Mouse (Mus musculus) limb, embryonic 12.5 days (tissue): ENCODE measurements around the gene Nlrp14. TPM values are rescaled to one million over a fixed set of nuclear protein-coding genes. Genes with fewer than 3 reads are reported as not detected.
"Not testable (repeated sequence)": the region's sequence is repeated elsewhere in the genome, so short reads cannot be mapped to it uniquely, and the experiment has no call there.

Source experiments
- ATAC-seq: fragments of 200-750 bp; cut with Nextera tagmentation; 2 replicates; pipeline ENCODE4 v1.8.0; 2017; ENCODE audit warnings: low read depth, moderate TSS enrichment; ENCODE audit not compliant: insufficient number of reproducible peaks, insufficient read depth, low FRiP score, low TSS enrichment
- H3K27ac ChIP-seq: fragments of 300-500 bp; sonication (generic); 2 replicates; pipeline ENCODE4 v1.5.1; 2016; ENCODE audit warnings: mild to moderate bottlenecking, moderate library complexity
- H3K27me3 ChIP-seq: fragments of 300-500 bp; sonication (generic); 2 replicates; pipeline ENCODE4 v1.6.1; 2016; ENCODE audit warnings: mild to moderate bottlenecking, moderate library complexity
- H3K36me3 ChIP-seq: fragments of 300-500 bp; sonication (generic); 2 replicates; pipeline ENCODE4 v1.6.1; 2016; ENCODE audit warnings: mild to moderate bottlenecking, moderate library complexity
- H3K4me1 ChIP-seq: fragments of 300-500 bp; sonication (generic); replicated peaks from 2 replicates; pipeline ENCODE4 v1.6.1; 2016
- H3K4me2 ChIP-seq: fragments of 300-500 bp; sonication (generic); 2 replicates; pipeline ENCODE4 v1.6.1; 2016; ENCODE audit warnings: mild to moderate bottlenecking, moderate library complexity
- H3K4me3 ChIP-seq: fragments of 300-500 bp; sonication (generic); replicated peaks from 2 replicates; pipeline ENCODE4 v1.5.1; 2016; ENCODE audit warnings: mild to moderate bottlenecking
- H3K9ac ChIP-seq: fragments of 300-500 bp; sonication (generic); replicated peaks from 2 replicates; pipeline ENCODE4 v1.6.1; 2016; ENCODE audit warnings: mild to moderate bottlenecking, moderate library complexity
- H3K9me3 ChIP-seq: fragments of 300-500 bp; sonication (generic); 2 replicates; pipeline ENCODE4 v1.6.1; 2016; ENCODE audit warnings: mild to moderate bottlenecking, moderate library complexity
- WGBS: fragments of 180-500 bp; shearing (Covaris S2); methylation state at CpG from one replicate; pipeline ENCODE4 v1.1.7; 2016; 5-methylcytosine and 5-hydroxymethylcytosine counted together
- polyA plus RNA-seq: library from polyadenylated mRNA; unstranded; fragments of >200 nt; fragmentation: Nextera tagmentation; extraction: Ambion mirVana; gene quantifications from 2 replicates; pipeline ENCODE4 v1.2.1, GENCODE M21; 2016

The Nlrp14 gene
- polyA plus RNA-seq = not detected in 2 replicates

DNA sequence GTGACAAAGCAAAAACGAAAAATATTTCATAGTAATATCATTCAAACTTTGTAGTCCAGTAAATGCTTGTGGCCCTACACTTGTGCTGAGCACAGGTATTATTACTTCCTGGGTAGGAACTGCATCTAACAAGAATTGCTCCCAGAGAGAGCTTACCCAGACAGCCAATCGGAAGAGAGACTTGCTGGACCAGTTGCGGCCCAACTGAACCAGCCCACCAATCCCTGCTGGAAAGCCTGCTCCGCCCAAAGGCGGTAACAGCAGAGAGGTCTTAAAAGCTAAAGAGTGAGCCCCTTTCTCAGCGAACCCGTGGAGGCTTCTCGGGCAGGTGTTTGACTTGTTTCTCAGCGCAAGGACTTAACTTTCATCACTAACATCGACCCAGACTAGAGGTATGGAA lies at the start of gene Nlrp14:
Gene Nlrp14 (plus strand): TSS at position 301 of the 400 bp plus-strand sequence.
- no peaks in the 10 kb centered on the region for H3K36me3 ChIP-seq
- H3K4me2 ChIP-seq = no peak within 1 kb of the TSS
- H3K4me3 ChIP-seq = no peak within 1 kb of the TSS
- H3K9ac ChIP-seq = no peak within 1 kb of the TSS
- H3K27me3 ChIP-seq = no peaks in the 10 kb centered on the region
- no peaks in the 10 kb centered on the region for H3K4me1 ChIP-seq
- no peaks in the 10 kb centered on the region for H3K9me3 ChIP-seq
- 83% methylated on average over 10 of the region's 10 CpGs for WGBS
- no peak within 1 kb of the TSS for H3K27ac ChIP-seq
- no peak for ATAC-seq

DNA sequence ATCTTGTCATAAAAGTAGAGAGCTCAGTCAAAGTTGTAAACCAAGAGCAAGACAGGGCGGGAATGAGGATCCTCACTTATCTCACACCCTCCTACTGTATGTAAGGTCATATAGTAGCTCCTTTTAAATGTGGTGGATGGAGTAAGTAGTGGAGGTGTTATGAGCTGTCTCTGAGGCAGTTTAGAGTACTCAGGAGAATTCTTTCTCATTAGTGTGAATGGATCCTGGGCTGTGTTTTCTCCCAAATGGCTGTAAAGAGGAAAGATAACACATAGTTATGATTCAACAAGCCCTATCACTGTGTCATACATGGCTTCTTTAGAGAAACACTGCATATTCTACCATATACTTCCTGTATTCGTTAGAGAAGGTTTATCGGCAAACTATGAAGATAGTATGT lies 35.8 kb upstream of the Nlrp14 start, which contains the start of gene Olfr715:
Gene Olfr715 (minus strand): TSS at position 101 of the 400 bp plus-strand sequence.
- not testable (repeated sequence) for H3K4me3 ChIP-seq, H3K9ac ChIP-seq, H3K36me3 ChIP-seq, H3K9me3 ChIP-seq, H3K27ac ChIP-seq, ATAC-seq, H3K27me3 ChIP-seq, H3K4me1 ChIP-seq, H3K4me2 ChIP-seq
- 76% methylated on average over 3 of the region's 3 CpGs for WGBS

DNA sequence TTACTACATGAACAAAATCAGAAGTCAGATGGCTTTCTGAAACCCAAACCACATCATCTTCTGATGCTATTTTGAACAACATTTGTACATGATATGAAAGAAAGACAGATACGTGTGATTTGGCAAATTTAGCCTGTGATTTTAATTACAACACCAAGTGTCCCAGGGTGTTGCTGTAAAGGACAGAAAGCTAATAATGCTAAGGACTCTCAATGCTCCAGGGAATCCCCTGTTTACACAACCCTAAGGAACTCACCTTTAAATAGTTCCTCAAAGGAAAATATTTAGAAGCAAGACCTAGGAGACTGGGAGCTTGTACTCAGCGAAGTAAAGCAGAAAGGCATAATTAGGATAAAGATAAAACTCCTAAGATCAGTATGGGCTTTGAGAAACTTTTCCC lies 28.8 kb upstream of the Nlrp14 start, which contains the start of gene Olfr716:
Gene Olfr716 (plus strand): TSS at position 301 of the 400 bp plus-strand sequence.
- H3K4me2 ChIP-seq = not testable (repeated sequence)

DNA sequence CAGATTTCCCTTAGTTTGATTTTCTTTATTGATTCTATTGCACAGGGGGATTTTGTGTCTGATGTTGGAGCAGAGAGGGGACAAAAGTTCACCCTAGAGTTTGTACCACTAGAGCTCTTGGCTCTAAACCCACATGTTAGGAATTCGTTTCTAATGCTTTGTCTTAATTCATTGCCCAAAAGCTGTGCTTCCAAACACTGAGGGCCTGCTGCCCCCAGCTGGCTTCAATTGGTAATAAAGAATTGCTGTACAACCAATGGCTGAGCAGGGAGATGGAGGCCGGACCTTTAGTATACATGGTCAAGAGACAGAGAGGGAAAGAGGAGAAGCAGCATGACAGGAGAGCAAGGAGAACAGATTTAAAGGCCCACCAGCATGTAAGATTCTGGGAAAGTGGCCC lies 13.6 kb downstream of the Nlrp14 start:
- no peaks in the 10 kb centered on the region for H3K27me3 ChIP-seq
- no peak overlapping the region for H3K4me2 ChIP-seq
- H3K9ac ChIP-seq = no peak overlapping the region
- ATAC-seq = no peak
- no peak overlapping the region for H3K27ac ChIP-seq
- H3K4me1 ChIP-seq = no peaks in the 10 kb centered on the region
- no peaks in the 10 kb centered on the region for H3K36me3 ChIP-seq
- H3K4me3 ChIP-seq = no peak overlapping the region
- WGBS = 44% methylated on average over 2 of the region's 2 CpGs
- no peaks in the 10 kb centered on the region for H3K9me3 ChIP-seq

More for the DNA sequence above, 28.8 kb upstream of the Nlrp14 start, which contains the start of gene Olfr716:
- 68% methylated on average over 2 of the region's 2 CpGs for WGBS
- H3K4me3 ChIP-seq, H3K9ac ChIP-seq, ATAC-seq, H3K4me1 ChIP-seq, H3K27me3 ChIP-seq, H3K27ac ChIP-seq, H3K36me3 ChIP-seq, H3K9me3 ChIP-seq: not testable (repeated sequence)

DNA sequence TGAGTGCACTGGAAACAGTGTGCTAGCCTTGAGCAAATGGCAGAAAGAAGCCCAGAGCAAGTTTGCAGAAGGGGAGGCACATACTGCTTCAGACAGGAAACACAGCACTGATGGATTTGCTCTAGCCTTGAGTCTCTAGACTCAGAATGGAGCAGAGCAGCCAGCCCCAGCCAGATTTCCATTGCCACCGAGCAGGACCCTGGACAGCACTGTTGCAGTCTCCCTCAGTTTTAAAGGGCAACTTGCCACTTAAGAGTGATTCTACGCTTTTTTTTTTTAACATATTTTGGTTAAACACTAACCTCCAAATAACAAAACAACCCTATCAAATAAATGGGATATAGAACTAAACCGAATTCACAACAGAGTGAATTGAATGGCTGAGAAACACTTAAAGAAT lies 35.0 kb downstream of the Nlrp14 start:
- H3K27me3 ChIP-seq = no peaks in the 10 kb centered on the region
- H3K9ac ChIP-seq = no peak overlapping the region
- ATAC-seq = no peak
- H3K4me1 ChIP-seq = no peaks in the 10 kb centered on the region
- H3K27ac ChIP-seq = no peak overlapping the region
- no peaks in the 10 kb centered on the region for H3K36me3 ChIP-seq
- H3K9me3 ChIP-seq = no peaks in the 10 kb centered on the region
- H3K4me2 ChIP-seq = no peak overlapping the region
- no peak overlapping the region for H3K4me3 ChIP-seq
- WGBS = 47% methylated on average over 3 of the region's 3 CpGs

DNA sequence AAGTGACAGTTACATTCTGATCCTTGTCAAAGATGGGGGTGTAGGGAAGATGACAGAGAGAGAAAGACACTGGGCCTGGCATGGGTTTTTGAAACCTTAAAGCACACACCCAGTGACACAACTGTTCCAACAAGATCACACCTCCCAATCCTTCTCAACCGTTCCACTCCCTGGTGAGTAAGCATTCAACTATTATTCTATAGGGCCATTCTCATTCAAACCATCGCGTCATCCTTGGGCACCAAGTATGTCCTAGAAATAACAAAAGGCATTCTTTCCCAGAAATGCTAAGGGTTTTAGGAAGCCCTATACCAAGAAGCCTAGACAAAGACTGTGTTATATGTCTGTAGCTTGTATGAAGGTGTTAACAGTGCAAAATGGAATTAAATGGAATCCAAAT lies 41.1 kb downstream of the Nlrp14 start:
- no peak overlapping the region for H3K9ac ChIP-seq
- no peak overlapping the region for H3K27ac ChIP-seq
- H3K4me3 ChIP-seq = no peak overlapping the region
- no peaks in the 10 kb centered on the region for H3K36me3 ChIP-seq
- no peak for ATAC-seq
- no peaks in the 10 kb centered on the region for H3K4me1 ChIP-seq
- H3K4me2 ChIP-seq = no peak overlapping the region
- 90% methylated on average over 3 of the region's 3 CpGs for WGBS
- peaks cover 17% of the 10 kb centered on the region for H3K9me3 ChIP-seq
- peaks cover 40% of the 10 kb centered on the region for H3K27me3 ChIP-seq

DNA sequence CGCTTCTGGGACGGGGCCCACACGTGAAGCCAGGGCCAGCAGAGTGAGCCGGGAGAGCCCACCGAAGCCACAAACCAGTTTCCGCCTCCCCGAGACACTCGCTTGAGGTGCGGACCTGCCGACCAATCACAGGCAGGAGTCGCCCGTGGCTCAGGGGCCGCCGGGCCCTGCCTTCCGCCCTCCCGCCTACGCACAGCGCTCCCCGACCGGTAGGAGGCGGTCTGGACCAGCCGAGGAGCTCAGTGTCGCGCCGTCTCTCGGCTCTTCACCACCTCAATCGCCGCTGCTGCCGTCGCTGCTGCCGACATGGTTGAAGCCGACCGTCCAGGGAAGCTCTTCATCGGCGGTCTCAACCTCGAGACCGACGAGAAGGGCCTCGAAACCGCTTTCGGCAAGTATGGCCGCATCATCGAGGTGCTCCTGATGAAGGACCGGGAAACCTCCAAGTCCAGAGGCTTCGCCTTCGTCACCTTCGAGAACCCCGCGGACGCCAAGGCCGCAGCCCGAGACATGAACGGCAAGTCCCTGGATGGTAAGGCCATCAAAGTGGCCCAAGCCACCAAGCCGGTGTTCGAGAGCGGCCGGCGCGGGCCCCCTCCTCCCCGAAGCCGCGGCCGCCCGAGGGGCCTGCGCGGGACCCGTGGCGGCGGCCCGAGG lies 42.5 kb downstream of the Nlrp14 start, which contains the start of gene Rbmxl2:
Gene Rbmxl2 (plus strand): TSS at position 242 of the 657 bp plus-strand sequence.
- H3K4me1 ChIP-seq = no peaks in the 10 kb centered on the region
- peak within 1 kb of the TSS; percentile 19; the same call in 1 of the 2 replicates for H3K4me2 ChIP-seq
- no peaks in the 10 kb centered on the region for H3K36me3 ChIP-seq
- H3K27me3 ChIP-seq = peaks cover 40% of the 10 kb centered on the region
- no peak for ATAC-seq
- no peak within 1 kb of the TSS for H3K27ac ChIP-seq
- H3K9me3 ChIP-seq = peaks cover 17% of the 10 kb centered on the region
- no peak within 1 kb of the TSS for H3K9ac ChIP-seq
- WGBS = 36% methylated on average over 69 of the region's 70 CpGs
- peak within 1 kb of the TSS; percentile 25 for H3K4me3 ChIP-seq

DNA sequence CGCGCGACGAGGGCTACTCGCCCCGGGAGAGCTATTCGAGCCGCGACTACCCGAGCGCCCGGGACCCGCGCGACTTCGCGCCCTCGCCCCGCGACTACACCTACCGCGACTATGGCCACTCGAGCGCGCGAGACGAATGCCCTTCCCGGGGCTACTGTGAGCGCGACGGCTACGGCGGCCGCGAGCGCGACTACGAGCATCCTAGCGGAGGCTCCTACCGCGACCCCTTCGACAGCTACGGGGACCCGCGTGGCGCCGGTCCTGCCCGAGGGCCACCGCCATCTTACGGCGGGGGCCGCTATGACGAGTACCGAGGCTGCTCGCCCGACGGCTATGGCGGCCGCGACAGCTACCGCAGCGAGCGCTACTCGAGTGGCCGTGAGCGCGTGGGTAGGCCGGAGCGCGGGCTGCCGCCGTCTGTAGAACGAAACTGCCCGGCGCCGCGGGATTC lies 43.4 kb downstream of the Nlrp14 start:
- no peak for ATAC-seq

DNA sequence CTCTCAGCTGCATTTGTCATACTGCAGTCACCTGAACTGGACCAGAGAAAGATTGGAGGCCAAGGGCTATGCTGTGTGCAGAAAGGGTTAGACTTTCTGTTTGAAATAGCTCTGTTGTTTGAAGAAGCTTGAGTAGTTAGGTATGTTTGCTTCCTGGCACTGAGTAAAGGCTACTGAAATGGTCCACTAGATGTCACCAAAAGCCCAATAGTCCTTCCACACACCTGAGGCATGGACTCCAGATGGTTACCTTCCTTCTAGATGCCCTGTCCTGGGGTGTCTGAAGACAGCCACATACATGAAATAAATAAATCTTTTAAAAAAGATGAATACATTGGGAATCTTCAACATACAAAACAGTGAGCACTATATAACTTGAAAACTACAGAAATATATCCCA lies 48.9 kb downstream of the Nlrp14 start:
- H3K27ac ChIP-seq = no peak overlapping the region

More for the DNA sequence above, 43.4 kb downstream of the Nlrp14 start:
- Histone ChIP-seq H3K36me3 (no peaks in the 10 kb centered on the region), H3K9ac (no peak overlapping the region), H3K27me3 (peaks cover 48% of the 10 kb centered on the region), H3K4me1 (no peaks in the 10 kb centered on the region), H3K4me3 (peak overlapping the region; percentile 25), H3K27ac (no peak overlapping the region), H3K9me3 (peaks cover 17% of the 10 kb centered on the region), H3K4me2 (peak overlapping the region; percentile 19; the same call in 1 of the 2 replicates)
- WGBS = 34% methylated on average over 60 of the region's 77 CpGs

DNA sequence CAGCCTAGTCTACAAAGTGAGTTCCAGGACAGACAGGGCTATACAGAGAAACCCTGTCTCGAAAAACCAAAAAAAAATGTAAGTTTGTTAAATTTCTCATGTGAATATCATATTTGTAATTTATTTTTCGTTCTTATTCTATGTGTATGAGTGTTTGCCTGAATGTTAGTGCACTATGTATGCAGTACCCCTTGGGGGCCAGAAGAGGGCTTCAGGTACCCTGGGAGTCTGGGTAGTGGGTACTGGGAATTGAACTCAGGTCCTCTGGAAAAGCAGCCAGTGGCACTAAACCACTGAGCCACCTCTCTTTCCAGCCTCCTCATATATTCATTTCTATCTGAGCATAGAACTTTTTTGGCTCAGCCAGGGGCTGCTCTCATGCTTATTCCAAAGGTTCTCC lies 50.1 kb downstream of the Nlrp14 start:
- ATAC-seq = no peak
- Histone ChIP-seq H3K27ac (no peak overlapping the region), H3K27me3 (peaks cover 7% of the 10 kb centered on the region; the same call in 1 of the 2 replicates), H3K9me3 (no peaks in the 10 kb centered on the region), H3K4me1 (no peaks in the 10 kb centered on the region), H3K4me2 (no peak overlapping the region), H3K36me3 (no peaks in the 10 kb centered on the region), H3K4me3 (no peak overlapping the region), H3K9ac (no peak overlapping the region)
- WGBS = 81% methylated on average over 2 of the region's 2 CpGs

More for the DNA sequence above, 48.9 kb downstream of the Nlrp14 start:
- H3K36me3 ChIP-seq = no peaks in the 10 kb centered on the region
- no peak overlapping the region for H3K9ac ChIP-seq
- H3K27me3 ChIP-seq = peaks cover 18% of the 10 kb centered on the region
- H3K4me2 ChIP-seq = no peak overlapping the region
- no peaks in the 10 kb centered on the region for H3K4me1 ChIP-seq
- H3K4me3 ChIP-seq = no peak overlapping the region
- ATAC-seq = no peak
- no peaks in the 10 kb centered on the region for H3K9me3 ChIP-seq

DNA sequence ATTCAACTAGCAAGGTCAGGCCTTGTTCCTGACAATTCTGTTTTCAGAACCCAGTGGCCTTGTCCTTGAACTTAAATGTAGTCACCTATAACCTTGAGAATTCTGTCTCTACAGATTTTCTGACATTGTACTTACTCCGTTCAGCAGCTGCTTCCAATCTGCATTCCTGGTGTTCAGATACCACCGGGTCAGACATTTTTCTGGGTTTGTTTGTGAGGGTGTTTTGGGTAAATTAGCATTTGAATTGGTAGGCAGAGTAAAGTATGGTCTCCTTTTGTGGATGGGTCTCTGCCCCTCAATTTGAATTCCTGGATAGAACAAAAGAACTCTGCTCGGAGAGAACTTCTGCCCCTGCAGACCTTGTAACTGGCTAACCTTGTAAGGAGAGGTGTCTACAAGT lies 70.1 kb downstream of the Nlrp14 start:
- 59% methylated on average over 3 of the region's 3 CpGs for WGBS
- no peak for ATAC-seq
- H3K4me2 ChIP-seq = no peak overlapping the region
- H3K9ac ChIP-seq = no peak overlapping the region
- H3K27me3 ChIP-seq = no peaks in the 10 kb centered on the region
- no peaks in the 10 kb centered on the region for H3K36me3 ChIP-seq
- H3K4me3 ChIP-seq = no peak overlapping the region
- H3K4me1 ChIP-seq = no peaks in the 10 kb centered on the region
- H3K9me3 ChIP-seq = no peaks in the 10 kb centered on the region
- H3K27ac ChIP-seq = no peak overlapping the region

DNA sequence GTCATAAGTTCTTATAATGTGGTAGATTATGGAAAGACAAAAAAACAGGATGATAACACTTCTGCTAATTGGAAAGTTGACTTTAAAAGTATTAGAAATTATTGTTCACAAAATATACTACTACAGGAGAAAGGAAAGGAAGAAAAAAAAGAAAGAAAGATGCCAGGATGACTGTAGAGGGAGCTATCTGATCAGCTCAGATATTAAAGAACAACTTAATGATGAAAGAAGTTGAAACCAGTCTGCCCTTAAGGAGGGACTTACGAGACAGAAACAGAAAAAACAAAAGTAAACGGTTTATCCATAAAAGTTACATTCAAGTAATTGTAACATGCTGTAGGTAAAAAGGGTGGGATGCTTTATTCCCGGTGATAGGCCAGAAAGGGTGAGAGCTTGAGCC lies 70.7 kb downstream of the Nlrp14 start:
- Histone ChIP-seq H3K9ac (no peak overlapping the region), H3K4me1 (no peaks in the 10 kb centered on the region), H3K4me2 (no peak overlapping the region), H3K36me3 (no peaks in the 10 kb centered on the region), H3K9me3 (no peaks in the 10 kb centered on the region), H3K4me3 (no peak overlapping the region), H3K27me3 (no peaks in the 10 kb centered on the region), H3K27ac (no peak overlapping the region)
- 68% methylated on average over 3 of the region's 3 CpGs for WGBS
- no peak for ATAC-seq
